Mouse (Mus musculus): ENCODE data around the gene Gpr87. TPM values are rescaled to one million over a fixed set of nuclear protein-coding genes. Genes with fewer than 3 reads are reported as not detected.

Gene Gpr87
- total RNA-seq, 2 experiments from 2014 or later, result not detected

DNA sequence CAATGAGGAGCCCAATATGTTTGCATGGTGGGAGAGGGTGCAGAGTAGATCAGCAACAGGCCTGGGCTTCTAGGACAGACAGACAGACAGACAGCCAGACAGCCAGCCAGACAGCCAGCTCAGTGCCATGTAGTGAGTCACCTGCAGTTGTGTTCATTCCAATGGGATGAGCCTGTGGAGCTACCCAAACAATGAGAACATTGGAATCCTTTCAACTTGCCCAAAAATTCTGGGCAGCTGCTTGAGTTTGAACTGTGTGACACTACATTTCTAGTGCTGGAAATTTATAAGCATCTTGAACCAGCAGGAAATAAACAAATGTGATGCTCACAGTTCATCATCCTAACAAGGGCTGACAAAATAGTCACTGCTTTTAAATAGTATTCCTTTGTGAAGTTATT is 55.3 kb downstream of the Gpr87 start:
- DNase-seq, result no peak

GRCm38 (mm10) chr3:59138946-59139468 is 55.9 kb downstream of the Gpr87 start:
- DNase-seq, result no peak

- DNase-seq, result no peak
Observed at GRCm38 (mm10) chr3:59135911-59136653, 58.8 kb downstream of the Gpr87 start.

- no peak for DNase-seq
Observed at GRCm38 (mm10) chr3:59133189-59133588, 61.7 kb downstream of the Gpr87 start.

GRCm38 (mm10) chr3:59131966-59132365 is 62.9 kb downstream of the Gpr87 start:
- DNase-seq, result no peak

GRCm38 (mm10) chr3:59131081-59131480 is 63.8 kb downstream of the Gpr87 start:
- DNase-seq, result no peak

DNA sequence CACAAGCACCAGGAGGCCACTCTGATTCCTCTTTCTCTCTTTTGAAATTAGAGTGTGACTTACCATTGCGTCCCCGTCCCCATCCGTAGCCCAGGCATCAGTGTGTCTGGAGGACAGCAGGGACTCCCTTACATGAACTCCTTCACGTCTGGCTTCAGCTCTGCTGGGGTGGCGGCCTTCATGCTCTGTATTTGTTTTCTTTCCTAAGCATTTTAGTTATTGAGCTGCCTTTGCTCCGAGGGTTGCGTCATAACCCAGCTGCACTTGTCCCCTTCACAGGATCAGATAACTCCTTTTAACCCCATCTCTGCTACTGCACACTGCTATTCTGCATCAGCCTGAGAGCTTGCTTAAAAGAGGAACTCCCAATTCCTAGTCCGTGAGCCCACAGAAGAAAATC is 64.5 kb downstream of the Gpr87 start:
- peak; percentile 17 for DNase-seq

DNA sequence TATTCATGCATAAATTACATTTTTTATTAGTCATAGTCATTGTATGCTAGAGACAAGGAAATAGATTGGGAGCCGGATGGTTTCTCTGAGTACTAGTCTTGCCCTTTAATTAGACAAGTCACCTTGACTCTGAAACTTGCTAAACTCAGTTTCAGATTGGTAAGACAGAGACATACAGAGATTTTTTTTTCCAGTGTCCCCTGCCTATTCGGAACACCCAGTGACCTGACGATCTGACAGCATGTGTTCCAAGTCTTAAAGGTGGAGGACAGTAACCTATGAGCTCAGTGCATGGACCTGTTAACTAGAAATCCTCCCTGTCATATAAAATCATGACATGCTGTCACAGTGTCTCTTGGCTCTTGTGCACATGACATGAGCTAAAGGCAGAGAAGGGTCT is 65.4 kb downstream of the Gpr87 start:
- DNase-seq, result no peak

Other genes starting within 250 kb of the Gpr87 start
- gene Med12l, start 189.3 kb downstream of the Gpr87 start, total RNA-seq (2021), result 1 to 10 TPM; 2.7 to 3.0 TPM
- under 1 TPM in 1 of 2 experiments, not detected in 1; 0.09 TPM for gene Gpr171, start 93.3 kb downstream of the Gpr87 start, total RNA-seq (2021)
- 1 to 10 TPM; 2.5 TPM for gene P2ry14, start 41.5 kb downstream of the Gpr87 start, total RNA-seq (2021)
- 1 to 10 TPM in 1 of 2 experiments, under 1 TPM in 1; 0.59 to 1.1 TPM for gene P2ry13, start 15.8 kb upstream of the Gpr87 start, total RNA-seq (2021)
- gene P2ry12, start 67.8 kb upstream of the Gpr87 start, total RNA-seq (2021), result 1 to 10 TPM; 2.4 to 2.9 TPM
- gene Igsf10, start 149.3 kb upstream of the Gpr87 start, total RNA-seq (2021), result 10 to 100 TPM; 29.3 to 40.9 TPM